Mouse (Mus musculus): ENCODE results near the gene Slc26a3.
"Not testable (repeated sequence)": the region's sequence is repeated elsewhere in the genome, so short reads cannot be mapped to it uniquely, and the experiment has no call there.

Slc26a3 gene

GRCm38 (mm10) chr12:31421901-31422574, 31.4 kb downstream of the Slc26a3 start:
- no peak for DNase-seq (ENCODE audit: low spot score)

DNA sequence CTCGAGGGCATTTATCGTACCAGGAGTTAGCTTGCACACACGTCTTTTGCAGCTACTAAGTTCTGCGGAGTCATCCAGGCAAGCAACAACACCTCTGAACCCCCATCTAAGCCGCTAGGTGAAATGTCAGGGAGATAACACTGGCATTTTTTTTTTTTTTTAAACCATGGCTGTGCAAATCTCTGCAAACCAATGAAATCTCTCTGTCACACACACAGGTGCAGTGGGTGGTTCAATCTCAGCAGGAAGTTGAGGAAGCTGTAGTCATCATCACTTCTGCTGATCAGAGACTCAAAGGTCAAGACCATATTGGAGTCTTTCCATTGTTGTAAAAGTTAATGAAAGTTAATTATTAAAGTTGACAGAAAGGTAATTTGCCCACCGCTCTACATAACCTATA, 47.1 kb downstream of the Slc26a3 start:
- DNase-seq (ENCODE audit: low spot score), result no peak

DNA sequence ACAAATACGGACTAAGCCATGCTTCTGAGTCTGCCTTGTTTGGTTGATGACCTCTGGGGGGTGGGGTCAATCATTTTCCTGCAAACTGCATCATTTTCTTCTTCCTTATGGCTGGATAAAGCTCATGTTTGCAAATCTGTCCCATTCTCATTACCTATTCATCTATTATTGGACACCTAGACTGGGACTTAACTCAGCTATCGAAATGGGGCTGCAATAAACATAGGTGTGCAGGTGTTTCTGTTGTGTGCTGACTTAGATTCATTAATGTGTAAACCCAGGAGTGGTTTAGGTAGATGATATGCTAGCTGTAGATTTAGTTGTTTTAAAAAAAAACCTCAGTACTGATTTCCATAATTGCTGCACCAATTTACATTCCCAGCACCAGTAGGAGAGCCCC, 48.9 kb downstream of the Slc26a3 start:
- DNase-seq (ENCODE audit: low spot score), result no peak

DNA sequence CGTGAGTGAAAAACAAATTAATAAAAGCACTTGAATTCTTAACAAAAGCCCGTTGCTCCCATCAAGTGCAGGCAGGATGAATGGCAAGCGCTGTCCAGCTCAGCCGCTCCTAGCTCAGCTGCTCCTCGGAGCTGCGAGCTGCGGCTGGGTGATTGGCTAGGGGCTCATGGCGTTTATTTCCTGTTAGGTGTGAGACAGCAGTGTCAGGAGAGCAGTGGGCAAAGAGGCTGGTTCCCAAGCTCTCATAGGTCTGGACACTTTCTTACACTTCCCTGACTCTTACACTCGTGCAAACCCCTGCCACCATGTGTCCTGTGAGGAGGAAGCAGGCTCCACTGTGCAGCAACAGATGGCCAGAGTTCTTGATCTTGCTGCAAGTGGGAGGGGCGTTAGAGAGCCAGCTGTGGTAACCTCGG, 53.5 kb downstream of the Slc26a3 start:
- DNase-seq (ENCODE audit: low spot score), result no peak

GRCm38 (mm10) chr12:31444827-31445226, 54.2 kb downstream of the Slc26a3 start:
- DNase-seq (ENCODE audit: low spot score), result no peak

- DNase-seq (ENCODE audit: low spot score), result no peak
Observed at GRCm38 (mm10) chr12:31449341-31449740, 58.7 kb downstream of the Slc26a3 start.

DNA sequence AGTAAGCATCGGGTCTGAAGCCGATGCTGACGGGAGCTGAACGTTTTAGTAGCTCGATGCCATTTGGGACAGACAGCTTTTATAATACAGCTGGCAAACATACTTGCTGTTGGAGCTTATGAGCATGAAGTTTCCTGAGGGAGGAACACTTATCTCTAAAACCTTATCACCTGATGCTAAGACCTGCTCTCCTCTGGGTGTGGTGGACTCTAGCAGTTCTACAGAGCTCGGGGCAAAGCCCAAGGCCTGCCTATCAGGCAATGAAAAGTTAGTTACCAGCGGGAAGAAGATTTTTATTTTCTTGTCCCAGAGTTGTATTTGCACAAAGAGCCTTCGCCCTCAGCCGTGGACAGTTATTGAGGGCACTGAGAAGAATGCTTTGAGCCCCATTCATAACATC, 65.6 kb downstream of the Slc26a3 start:
- DNase-seq (ENCODE audit: low spot score), result no peak

GRCm38 (mm10) chr12:31458474-31458873, 67.8 kb downstream of the Slc26a3 start:
- DNase-seq (ENCODE audit: low spot score), result no peak

DNA sequence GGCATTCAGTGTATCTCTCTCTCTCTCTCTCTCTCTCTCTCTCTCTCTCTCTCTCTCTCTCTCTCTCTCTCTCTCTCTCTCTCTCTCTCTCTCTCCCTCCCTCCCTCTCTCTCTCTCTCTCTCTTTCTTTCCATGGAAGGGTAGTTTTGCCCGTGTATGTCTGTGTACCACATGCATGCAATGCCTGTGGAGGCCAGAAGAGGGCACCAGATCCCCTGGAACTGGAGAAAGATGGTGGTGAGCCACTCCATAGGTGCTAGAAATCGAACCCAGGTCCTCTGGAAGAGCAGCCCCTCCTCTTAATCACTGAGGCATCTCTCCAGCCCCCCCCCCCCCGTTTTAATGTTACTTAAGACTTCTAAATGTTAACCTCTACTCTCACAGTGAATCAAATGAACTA, 69.6 kb downstream of the Slc26a3 start:
- not testable (repeated sequence) for DNase-seq (ENCODE audit: low spot score)

DNA sequence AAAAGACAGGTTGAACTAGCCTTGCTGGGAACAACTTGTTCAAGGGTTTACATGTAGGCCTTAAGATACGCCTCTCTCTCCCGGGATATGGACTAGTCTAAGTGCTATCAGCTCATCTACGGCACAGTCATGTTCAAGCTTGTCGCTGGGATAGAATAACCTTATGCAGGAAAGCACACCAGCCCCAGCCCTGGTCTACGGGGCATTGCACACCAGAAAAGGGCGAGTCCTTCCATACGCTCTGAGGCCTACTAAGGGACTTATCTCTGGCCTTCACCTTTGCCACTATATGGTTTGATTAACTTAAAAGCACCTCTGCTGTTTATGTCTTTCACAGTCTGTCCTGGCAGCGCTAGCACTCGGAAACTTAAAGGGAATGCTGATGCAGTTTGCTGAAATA, 70.7 kb downstream of the Slc26a3 start:
- DNase-seq (ENCODE audit: low spot score), result no peak

GRCm38 (mm10) chr12:31462615-31463014, 71.9 kb downstream of the Slc26a3 start:
- no peak for DNase-seq (ENCODE audit: low spot score)

DNA sequence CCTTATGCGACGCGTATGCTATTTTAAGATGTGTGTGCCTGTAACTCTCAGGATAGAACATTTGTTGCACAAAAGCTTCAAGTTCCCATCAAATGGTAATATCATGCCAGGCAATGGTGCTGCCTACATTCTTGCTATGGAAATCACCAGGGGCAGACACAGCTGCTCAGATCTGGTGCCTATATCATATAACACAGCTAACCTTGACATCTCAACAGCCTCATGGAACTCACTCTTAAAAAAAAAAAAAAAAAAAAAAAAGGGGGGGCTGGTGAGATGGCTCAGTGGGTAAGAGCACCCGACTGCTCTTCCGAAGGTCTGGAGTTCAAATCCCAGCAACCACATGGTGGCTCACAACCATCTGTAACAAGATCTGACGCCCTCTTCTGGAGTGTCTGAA, 87.5 kb downstream of the Slc26a3 start:
- DNase-seq (ENCODE audit: low spot score), result not testable (repeated sequence)

DNA sequence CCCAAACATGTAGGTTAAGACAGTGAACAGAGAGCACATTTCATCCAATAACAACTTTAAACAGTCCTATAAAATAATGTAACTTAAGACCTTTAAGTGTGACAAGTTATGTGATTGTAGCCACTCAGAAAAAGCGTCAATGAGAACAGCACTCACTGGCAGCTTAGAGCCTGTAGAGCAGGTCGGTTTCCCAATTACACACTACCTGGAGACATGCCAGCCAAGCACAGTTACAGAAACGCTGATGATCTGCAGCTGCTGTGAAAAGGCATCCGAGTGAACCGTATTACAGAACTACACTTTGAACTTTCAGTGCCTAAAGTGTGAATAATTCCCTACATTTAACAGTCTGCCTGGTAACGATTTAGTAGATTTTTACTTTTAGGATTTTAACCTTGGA, 95.8 kb downstream of the Slc26a3 start:
- DNase-seq (ENCODE audit: low spot score), result no peak

DNA sequence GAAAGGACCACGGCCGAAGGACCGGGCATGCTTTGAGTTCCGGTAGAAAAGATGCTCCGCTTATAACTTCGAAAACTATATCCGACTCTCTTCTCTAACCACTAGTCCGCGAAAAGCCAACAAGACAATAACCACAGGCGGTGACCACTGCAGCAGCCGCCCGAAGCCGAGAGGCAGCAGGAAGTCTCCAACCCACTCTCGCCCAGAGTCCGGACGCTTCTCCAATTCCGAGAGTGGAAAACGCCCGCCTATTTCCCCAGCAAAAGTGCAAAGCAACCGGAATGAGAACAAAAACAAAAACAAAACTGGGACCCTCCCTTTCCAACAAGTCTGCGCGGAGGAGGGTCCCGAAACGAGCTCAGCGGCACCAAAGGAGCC, 108.3 kb downstream of the Slc26a3 start:
- DNase-seq (ENCODE audit: low spot score), result no peak

- peak; percentile 90 for DNase-seq (ENCODE audit: low spot score)
Observed at GRCm38 (mm10) chr12:31499314-31500131, 108.9 kb downstream of the Slc26a3 start, which contains the start of gene Cbll1. Gene Cbll1, minus strand, starts transcription at chr12:31499616.

GRCm38 (mm10) chr12:31500196-31500595, 109.5 kb downstream of the Slc26a3 start:
- DNase-seq (ENCODE audit: low spot score), result no peak

- no peak for DNase-seq (ENCODE audit: low spot score)
Observed at GRCm38 (mm10) chr12:31501266-31501665, 110.6 kb downstream of the Slc26a3 start.

DNA sequence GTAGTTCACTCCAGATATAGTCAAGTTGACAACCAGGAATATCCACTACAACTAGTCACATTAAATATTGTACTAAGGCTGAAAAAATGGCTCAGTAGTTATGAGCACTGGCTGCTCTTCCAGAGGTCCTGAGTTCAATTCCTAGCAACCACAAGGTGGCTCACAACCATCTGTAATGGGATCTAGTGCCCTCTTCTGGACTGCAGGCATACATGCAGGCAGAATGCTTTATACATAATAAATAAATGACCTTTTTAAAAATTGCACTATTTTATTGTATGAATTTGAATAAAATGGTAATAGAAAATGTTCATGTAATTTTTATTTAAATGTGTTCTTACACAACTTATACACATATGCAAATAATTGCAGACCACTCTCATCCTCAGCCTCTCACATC, 112.5 kb downstream of the Slc26a3 start:
- DNase-seq (ENCODE audit: low spot score), result no peak

DNA sequence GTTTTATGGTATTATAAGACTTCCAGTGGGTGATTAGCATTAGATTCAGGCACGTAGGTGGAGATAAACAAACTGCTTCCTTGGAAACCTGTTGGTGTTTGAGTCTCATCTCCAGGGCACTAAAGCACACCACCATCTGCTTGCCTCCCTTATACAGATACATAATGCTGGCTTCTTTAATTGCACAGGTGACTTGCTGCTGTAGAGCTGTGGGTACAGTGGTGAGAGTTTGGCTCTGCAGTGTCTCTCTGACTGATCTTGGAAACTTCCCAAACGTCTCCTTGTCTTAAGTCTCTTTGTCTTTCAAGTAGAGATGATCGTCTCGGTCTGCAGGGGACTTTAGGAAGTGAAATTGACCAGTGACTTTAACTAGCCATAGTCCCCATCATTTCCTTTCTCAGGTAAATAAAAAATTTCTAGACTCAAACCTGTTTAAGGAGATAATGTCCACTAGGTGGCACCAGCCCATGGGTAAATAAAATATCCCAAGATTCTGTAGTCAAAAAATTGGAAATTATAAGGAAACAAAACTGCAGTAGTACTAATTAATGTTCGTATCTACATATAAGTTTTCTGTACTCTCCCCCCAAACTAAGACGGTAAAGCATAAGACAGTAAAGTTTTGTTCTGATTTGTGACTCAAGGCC, 117.2 kb downstream of the Slc26a3 start:
- no peak for DNase-seq (ENCODE audit: low spot score)

DNA sequence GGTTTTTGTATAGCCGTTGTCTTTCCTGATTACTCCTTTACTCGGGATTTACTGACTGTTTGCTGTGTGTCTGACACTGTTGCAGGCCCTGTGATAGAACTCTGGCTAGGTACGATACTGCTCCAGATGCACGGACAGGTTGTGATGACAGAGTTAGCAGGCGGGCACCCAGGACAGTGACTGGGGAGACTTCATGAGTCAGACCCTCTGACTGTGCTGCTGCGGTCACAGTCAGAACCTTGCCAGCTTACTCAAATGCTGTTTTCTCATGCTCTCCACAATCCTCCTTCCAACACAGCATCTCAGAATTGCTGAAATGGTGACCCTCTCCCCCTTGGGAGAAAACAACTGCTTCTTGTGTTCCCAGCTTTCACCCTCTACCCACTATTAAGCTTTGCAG, 117.8 kb downstream of the Slc26a3 start:
- DNase-seq (ENCODE audit: low spot score), result no peak

DNA sequence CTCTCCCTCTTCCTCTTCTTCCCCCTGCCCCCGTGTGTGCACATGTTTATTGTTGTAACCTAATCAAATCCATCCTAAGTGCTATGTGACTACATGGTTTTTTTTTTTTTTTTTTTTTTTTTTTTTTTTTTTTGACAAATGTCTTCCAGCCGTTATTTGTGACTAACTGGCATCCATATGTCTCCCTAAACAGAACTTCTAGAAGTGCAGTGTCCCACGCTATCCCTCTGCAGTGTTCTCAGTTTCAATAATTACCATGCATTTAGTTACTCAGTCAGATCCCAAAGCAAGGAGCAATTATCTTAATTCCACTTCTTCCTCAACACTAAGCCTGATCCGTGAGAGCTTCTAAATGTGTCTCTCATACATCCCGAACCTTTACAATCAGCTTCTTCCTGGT, 120.5 kb downstream of the Slc26a3 start:
- DNase-seq (ENCODE audit: low spot score), result no peak

DNA sequence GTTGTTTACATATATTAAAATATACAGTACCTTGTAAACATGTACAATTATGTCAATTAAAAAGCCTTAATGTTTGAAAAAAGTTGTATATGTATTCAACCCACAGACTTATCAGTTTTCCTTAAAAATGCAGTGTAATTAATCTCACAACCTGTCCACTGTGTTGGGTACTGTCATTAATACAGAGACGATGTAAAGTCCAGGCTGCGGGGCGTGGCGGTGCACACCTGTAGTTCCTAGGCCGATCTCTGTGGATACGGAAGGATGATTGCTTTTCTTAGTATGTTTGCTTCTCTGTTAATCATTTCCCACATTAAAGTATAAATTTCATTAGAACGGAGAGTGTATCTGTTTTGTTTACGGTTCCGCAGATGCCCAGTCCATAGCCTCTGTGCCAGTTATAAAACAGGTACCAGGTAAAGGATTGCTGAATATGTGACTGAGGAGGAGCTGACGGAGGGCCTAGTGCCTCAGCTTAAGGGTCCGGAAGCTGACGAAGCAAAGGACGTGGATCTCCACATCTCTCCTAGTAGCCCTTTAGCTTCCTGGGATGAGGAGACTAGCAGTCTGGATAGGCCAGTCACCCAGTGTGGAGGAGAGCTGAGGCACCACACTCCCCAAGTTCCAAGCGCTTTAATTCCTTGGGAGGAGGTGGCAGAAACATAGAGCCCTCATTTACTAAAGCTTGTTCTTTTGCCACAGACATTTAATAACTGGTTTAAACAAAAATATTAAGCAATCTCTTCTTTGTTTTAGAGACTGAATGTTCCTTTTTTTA, 122.2 kb downstream of the Slc26a3 start:
- DNase-seq (ENCODE audit: low spot score), result no peak

Measured in ovary, adult 18-20 months (tissue).